Mouse (Mus musculus) urinary bladder, postnatal 25 days (tissue): ENCODE measurements around the gene Mfsd4b4.
"Not testable (repeated sequence)": the region's sequence is repeated elsewhere in the genome, so short reads cannot be mapped to it uniquely, and the experiment has no call there.

Source experiments
- DNase-seq: peaks from one replicate; pipeline ENCODE4 v3.0.0; 2022; ENCODE audit warnings: low spot score

Mfsd4b4 gene

GRCm38 (mm10) chr10:39898874-39899371 is at the start of gene Mfsd4b4:
TSS of gene Mfsd4b4 (minus strand) at chr10:39899238.
- peak; percentile 78 for DNase-seq

DNA sequence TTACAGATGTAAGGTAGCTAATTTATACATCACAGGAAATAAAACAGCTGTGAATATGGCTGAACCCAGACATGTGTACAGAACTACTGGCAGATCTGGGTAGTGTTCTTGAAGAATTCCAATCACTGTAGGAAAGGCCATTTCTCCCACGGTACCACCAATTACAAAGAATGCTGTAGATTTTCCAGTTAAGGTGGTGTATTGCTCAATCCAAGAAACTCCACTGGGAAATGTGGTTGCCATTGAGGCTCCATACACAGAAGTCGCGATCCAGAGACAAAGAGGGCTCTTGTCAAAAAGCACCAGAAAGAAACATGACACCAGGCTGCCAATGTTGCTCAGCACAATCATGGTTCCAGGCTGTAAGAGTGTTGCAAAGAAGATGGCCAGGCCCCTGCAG is 48.2 kb upstream of the Mfsd4b4 start:
- DNase-seq = not testable (repeated sequence)

DNA sequence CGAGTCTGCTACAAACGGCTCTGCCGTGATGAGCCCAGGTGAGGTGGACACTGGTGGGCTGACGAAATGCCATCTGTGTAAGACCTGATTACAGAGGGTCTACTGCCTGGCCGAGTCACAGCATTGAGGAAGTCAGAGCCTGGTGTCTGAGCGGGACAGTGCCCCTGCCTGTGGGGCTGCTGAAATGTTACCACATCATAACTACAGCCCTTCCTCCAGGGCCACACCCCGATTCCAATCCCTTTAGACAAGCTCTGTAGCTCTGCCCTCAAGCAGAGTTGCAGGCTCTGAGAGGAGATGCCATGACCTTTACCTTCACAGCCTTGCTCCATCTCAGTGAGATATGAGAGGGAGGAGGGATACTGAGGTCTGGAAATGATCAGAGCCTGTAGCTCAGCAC is 37.5 kb upstream of the Mfsd4b4 start:
- DNase-seq = no peak

DNA sequence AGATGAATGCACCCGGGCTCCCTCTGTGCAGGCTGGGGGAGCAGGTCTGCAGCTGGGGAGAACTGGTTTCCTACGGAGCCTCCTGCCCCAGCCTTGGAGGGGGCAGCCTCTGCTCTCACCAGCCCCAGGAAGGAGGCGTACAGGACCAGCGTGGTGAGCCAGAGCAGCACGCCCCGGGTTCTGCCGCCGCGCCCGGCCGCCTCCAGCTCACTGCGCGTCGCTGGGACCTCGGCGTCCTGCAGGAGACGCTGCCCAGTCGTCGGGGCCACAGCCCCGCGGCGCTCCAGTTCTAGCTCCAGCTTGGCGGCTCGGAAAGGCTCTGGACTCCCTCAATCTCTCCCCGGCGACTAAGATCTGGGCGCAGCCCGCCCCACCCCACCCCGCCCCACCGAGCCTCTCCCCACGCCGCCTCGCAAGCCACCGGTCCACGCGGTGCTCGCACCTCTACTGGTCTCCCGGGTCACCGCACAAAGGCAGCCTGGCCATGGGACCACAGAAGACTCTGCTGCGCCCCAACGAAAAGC is 27.6 kb upstream of the Mfsd4b4 start, which contains the start of gene Mfsd4b2:
Gene Mfsd4b2 (minus strand): TSS at position 308 of the 524 bp plus-strand sequence.
- peak; percentile 3 for DNase-seq

- not testable (repeated sequence) for DNase-seq
Observed at GRCm38 (mm10) chr10:39924556-39924955, 25.5 kb upstream of the Mfsd4b4 start.

GRCm38 (mm10) chr10:39912616-39913015 is 13.6 kb upstream of the Mfsd4b4 start:
- no peak for DNase-seq

- no peak for DNase-seq
Observed at GRCm38 (mm10) chr10:39908768-39909441, 9.9 kb upstream of the Mfsd4b4 start.

GRCm38 (mm10) chr10:39906799-39907658 is 8.0 kb upstream of the Mfsd4b4 start:
- no peak for DNase-seq

DNA sequence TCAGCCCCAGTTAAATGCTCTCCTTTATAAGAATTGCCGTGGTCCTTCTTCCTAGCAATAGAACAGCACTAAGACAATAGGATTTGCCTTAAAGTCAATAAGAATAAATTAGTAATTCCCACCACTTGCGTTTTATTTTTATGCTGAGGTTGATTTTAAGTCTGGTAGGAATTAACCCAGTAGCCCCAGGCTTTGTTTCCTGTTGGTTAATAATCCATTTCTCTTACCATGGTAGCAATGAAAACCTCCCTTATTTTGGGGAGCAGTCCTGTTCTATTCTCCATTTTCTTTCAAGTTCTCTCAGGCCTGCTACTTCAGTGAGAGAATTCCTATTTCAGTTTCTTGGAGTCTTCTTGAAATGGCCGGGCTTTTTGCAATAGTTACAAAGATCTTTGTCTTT is 5.2 kb upstream of the Mfsd4b4 start:
- no peak for DNase-seq

DNA sequence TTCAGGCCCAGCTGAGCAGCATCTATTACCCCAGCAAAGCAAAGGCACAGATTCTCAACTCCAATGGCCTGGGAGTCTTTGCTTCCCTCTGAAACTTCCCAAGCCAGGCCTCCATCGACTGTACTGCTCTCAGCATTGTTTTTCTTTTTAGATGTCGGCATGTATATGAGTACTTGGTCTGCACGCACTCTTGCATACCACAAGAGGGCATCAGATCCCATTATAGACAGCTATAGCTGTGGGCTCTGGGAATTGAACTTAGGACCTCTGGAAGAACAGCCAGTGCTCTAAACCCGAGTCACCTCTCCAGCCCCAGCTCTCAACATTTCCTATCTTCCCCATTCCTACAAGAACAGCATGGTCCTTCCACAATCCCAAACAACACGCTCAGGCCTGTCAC is 2.5 kb downstream of the Mfsd4b4 start:
- no peak for DNase-seq

- no peak for DNase-seq
Observed at GRCm38 (mm10) chr10:39893702-39894697, 5.0 kb downstream of the Mfsd4b4 start.

- DNase-seq = no peak
Observed at GRCm38 (mm10) chr10:39888621-39889020, 10.4 kb downstream of the Mfsd4b4 start.

GRCm38 (mm10) chr10:39865509-39865908 is 33.5 kb downstream of the Mfsd4b4 start:
- DNase-seq = no peak

DNA sequence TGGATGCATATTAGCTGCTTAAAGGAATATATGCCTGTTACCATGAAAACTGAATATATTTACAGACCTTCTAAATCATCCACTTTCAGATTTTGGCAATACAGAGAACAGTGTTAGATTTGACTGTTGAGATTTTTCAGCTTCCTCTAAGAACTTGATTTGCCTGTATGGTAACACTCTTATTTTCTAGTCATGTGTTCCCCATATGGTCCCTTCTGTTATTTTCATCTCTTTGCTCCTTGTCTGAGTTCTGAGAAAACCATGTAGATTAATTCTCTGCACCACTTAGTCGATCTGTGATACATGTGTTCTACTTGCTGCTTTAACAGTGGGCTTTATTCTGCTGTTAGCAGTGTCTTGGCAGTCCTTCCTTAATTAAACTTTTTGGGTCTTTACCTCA is 56.4 kb downstream of the Mfsd4b4 start:
- no peak for DNase-seq
